Mouse (Mus musculus) spleen, adult 2 months (tissue): ENCODE results near the gene 1110008P14Rik.

Experiments
- CTCF ChIP-seq: fragments of 200-500 bp; IDR thresholded peaks from 2 replicates; pipeline ENCODE4 v1.5.1; 2011; ENCODE audit warnings: mild to moderate bottlenecking, inconsistent platforms; ENCODE audit not compliant: insufficient read depth, insufficient read length, insufficient replicate concordance; ENCODE audit errors: extremely low read depth
- POLR2A ChIP-seq: fragments of 200-500 bp; IDR thresholded peaks from 2 replicates; pipeline ENCODE4 v1.6.1; 2011; ENCODE audit warnings: low read depth, low read length, inconsistent platforms

DNA sequence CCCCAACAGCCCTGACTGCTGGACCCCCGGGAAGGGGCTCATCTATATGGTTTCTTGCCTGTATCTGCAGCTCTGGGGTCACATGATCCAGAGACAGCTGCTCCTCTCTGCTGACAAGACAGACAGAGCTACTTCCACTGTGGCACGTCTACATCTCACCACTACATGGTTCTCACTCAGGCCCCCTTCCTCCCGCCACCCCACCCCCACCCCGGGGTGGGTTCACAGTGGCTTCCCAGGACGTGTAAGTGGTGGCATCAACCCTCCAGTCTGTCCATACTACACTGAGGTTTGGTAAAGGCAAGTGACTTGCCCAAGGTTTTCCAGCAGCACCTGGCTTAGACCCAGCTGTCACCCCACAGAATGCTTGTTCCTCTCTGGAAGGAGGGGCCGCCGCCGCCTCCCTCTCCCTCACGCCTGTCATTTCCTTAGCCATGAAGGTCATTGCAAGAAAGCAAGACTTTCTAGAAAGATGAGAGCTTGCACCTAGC lies 30.2 kb downstream of the 1110008P14Rik start:
- TF ChIP-seq POLR2A, result no peak
- TF ChIP-seq CTCF, result no peak
